Mouse (Mus musculus): ENCODE results near the gene Plch2.
A peak's percentile ranks its signal among the peaks of the same experiment; 100 is the strongest.

Gene Plch2

GRCm38 (mm10) chr4:155074418-155074817 lies 17.8 kb upstream of the Plch2 start:
- DNase-seq (ENCODE audit: low spot score in 2 of 2) = no peak

- no peak for DNase-seq (ENCODE audit: low spot score in 2 of 2)
These were observed 14.3 kb upstream of the Plch2 start for GRCm38 (mm10) chr4:155070921-155071320.

- no peak for DNase-seq (ENCODE audit: low spot score in 2 of 2)
These were observed 13.6 kb upstream of the Plch2 start for GRCm38 (mm10) chr4:155070199-155070598.

- no peak for DNase-seq (ENCODE audit: low spot score in 2 of 2)
These were observed 12.6 kb upstream of the Plch2 start for GRCm38 (mm10) chr4:155069191-155069590.

- DNase-seq (ENCODE audit: low spot score in 2 of 2) = no peak
These were observed 11.9 kb upstream of the Plch2 start for GRCm38 (mm10) chr4:155068357-155068972.

GRCm38 (mm10) chr4:155066834-155067522 lies 10.4 kb upstream of the Plch2 start, which contains the start of gene Pex10:
Gene Pex10, plus strand, starts transcription at chr4:155067016.
- DNase-seq (ENCODE audit: low spot score in 2 of 2) = peak; percentile 97 to 98

GRCm38 (mm10) chr4:155065970-155066833 lies 9.6 kb upstream of the Plch2 start:
- DNase-seq (ENCODE audit: low spot score in 2 of 2) = peak; percentile 71 to 81

- no peak for DNase-seq (ENCODE audit: low spot score in 2 of 2)
These were observed 7.9 kb upstream of the Plch2 start for GRCm38 (mm10) chr4:155064474-155064873.

GRCm38 (mm10) chr4:155063895-155064294 lies 7.3 kb upstream of the Plch2 start:
- DNase-seq (ENCODE audit: low spot score in 2 of 2) = no peak

GRCm38 (mm10) chr4:155058325-155058724 lies 1.7 kb upstream of the Plch2 start:
- no peak for DNase-seq (ENCODE audit: low spot score in 2 of 2)

- DNase-seq (ENCODE audit: low spot score in 2 of 2) = peak in 1 of 2 experiments; percentile 14
These were observed 6.5 kb downstream of the Plch2 start for GRCm38 (mm10) chr4:155050116-155050515.

- DNase-seq (ENCODE audit: low spot score in 2 of 2) = no peak
These were observed 9.9 kb downstream of the Plch2 start for GRCm38 (mm10) chr4:155046636-155047035.

GRCm38 (mm10) chr4:155043289-155043625 lies 13.3 kb downstream of the Plch2 start:
- no peak for DNase-seq (ENCODE audit: low spot score in 2 of 2)

- DNase-seq (ENCODE audit: low spot score in 2 of 2) = no peak
These were observed 13.8 kb downstream of the Plch2 start for GRCm38 (mm10) chr4:155042606-155043288.

GRCm38 (mm10) chr4:155040696-155041095 lies 15.9 kb downstream of the Plch2 start:
- no peak for DNase-seq (ENCODE audit: low spot score in 2 of 2)

GRCm38 (mm10) chr4:155040197-155040596 lies 16.4 kb downstream of the Plch2 start:
- DNase-seq (ENCODE audit: low spot score in 2 of 2) = no peak

GRCm38 (mm10) chr4:155034787-155035186 lies 21.8 kb downstream of the Plch2 start:
- DNase-seq (ENCODE audit: low spot score in 2 of 2) = no peak

GRCm38 (mm10) chr4:155034202-155034601 lies 22.4 kb downstream of the Plch2 start:
- no peak for DNase-seq (ENCODE audit: low spot score in 2 of 2)

- no peak for DNase-seq (ENCODE audit: low spot score in 2 of 2)
These were observed 23.5 kb downstream of the Plch2 start for GRCm38 (mm10) chr4:155033115-155033514.

- DNase-seq (ENCODE audit: low spot score in 2 of 2) = no peak
These were observed 32.2 kb downstream of the Plch2 start for GRCm38 (mm10) chr4:155024170-155025010.

- DNase-seq (ENCODE audit: low spot score in 2 of 2) = no peak
These were observed 34.2 kb downstream of the Plch2 start for GRCm38 (mm10) chr4:155022228-155022855.
